Mouse (Mus musculus) kidney, adult 2 months (tissue): ENCODE measurements around the gene Aldh3b1. TPM values are rescaled to one million over a fixed set of nuclear protein-coding genes. Genes with fewer than 3 reads are reported as not detected.

Source experiments
- DNase-seq: peaks from one replicate; pipeline ENCODE4 v3.0.0; 2021
- H3K27ac ChIP-seq: fragments of 200-500 bp; 2 replicates; pipeline ENCODE4 v1.5.1; 2012; ENCODE audit warnings: low read depth, low read length, control low read depth, inconsistent platforms; ENCODE audit not compliant: insufficient read depth
- H3K27me3 ChIP-seq: fragments of 200-500 bp; replicated peaks from 2 replicates; pipeline ENCODE4 v1.6.1; 2012; ENCODE audit warnings: mild to moderate bottlenecking, moderate library complexity, low read length, inconsistent platforms; ENCODE audit not compliant: control insufficient read depth, insufficient read depth
- H3K36me3 ChIP-seq: fragments of 200-500 bp; 2 replicates; pipeline ENCODE4 v1.6.1; 2012; ENCODE audit warnings: mild to moderate bottlenecking, moderate library complexity, low read length, inconsistent platforms; ENCODE audit not compliant: control insufficient read depth, insufficient read depth
- H3K4me1 ChIP-seq: fragments of 200-500 bp; 2 replicates; pipeline ENCODE4 v1.6.1; 2011; ENCODE audit warnings: low read length; ENCODE audit not compliant: control insufficient read depth, insufficient read depth
- H3K4me3 ChIP-seq: fragments of 200-500 bp; 2 replicates; pipeline ENCODE4 v1.5.1; 2011; ENCODE audit warnings: mild to moderate bottlenecking, low read depth, low read length, control low read depth; ENCODE audit not compliant: insufficient read depth
- CTCF ChIP-seq: fragments of 200-500 bp; conservative IDR thresholded peaks from 2 replicates; pipeline ENCODE4 v1.5.1; 2011; ENCODE audit warnings: low read depth, mild to moderate bottlenecking, control low read depth, low read length, moderate library complexity, mixed read lengths; ENCODE audit not compliant: insufficient read depth, insufficient read length
- POLR2A ChIP-seq: fragments of 200-500 bp; IDR thresholded peaks from one replicate; pipeline ENCODE4 v1.6.1; 2011; ENCODE audit warnings: low read depth, low read length, control low read depth
- WGBS: fragments of 180-500 bp; shearing (Covaris S2); methylation state at CpG from one replicate; pipeline ENCODE4 v1.1.7; 2018; 5-methylcytosine and 5-hydroxymethylcytosine counted together
- polyA plus RNA-seq: library from polyadenylated mRNA; depleted of rRNA; stranded (reverse); fragments of >200 nt; gene quantifications from 2 replicates; pipeline ENCODE4 v1.2.3, GENCODE M21; 2012

Gene Aldh3b1
- polyA plus RNA-seq, 1 experiment, result 17.4 TPM

DNA sequence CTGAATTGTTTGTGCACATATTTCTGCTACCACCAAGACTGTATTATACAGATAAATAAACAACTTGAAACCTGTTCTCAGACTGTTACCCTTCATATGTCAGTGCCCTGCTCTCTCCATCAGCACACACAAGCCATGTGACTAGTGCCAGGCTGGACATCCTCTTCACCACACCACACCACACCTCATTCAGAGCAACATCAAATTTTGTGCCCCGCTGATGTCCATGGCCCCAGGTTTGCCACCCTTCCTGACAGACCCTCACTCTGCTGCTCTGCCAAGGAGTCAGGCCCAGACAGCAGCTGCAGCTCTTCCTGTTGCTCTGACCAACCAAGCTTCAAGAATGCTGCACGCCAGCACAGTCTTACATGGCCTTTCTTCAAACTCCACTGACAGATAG is 35.3 kb downstream of the Aldh3b1 start:
- 90% methylated on average over 2 of the region's 2 CpGs for WGBS
- no peak for TF ChIP-seq POLR2A
- TF ChIP-seq CTCF, result no peak
- peaks cover 5% of the 10 kb centered on the region for H3K36me3 ChIP-seq

DNA sequence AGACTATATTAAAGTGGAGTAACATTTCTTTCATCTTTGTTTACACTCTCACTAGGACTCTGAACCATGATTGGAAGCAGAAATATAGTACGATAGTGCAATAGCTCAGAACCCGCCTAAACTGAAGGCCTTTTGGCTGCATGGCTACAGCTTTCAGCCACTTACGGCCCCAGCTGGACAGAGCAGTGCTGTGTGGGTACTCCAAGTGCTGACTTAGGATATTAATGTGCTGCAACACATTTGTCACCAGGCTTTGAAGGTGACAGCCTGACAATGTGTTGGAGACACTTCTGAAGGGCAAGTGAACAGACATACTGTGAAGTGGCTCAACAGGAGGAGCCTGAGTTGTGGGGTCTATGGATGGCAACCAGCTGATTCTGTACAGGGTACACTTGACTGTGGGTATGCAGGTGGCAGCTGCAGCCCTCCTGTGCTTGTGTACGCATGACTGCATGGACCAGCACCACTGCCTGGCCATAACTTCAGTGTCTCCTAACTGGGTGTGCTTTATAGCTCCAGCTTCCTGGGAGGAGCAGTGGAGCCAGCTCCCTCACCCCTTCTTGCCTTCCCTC is 36.0 kb downstream of the Aldh3b1 start:
- peaks cover 5% of the 10 kb centered on the region for H3K36me3 ChIP-seq
- H3K27ac ChIP-seq, result no peak overlapping the region
- DNase-seq, result no peak
- WGBS, result 85% methylated on average over 4 of the region's 4 CpGs
- TF ChIP-seq POLR2A (no peak), CTCF (no peak)
- no peaks in the 10 kb centered on the region for H3K27me3 ChIP-seq
- H3K4me3 ChIP-seq, result no peak overlapping the region
- no peaks in the 10 kb centered on the region for H3K4me1 ChIP-seq

More for the DNA sequence above, 35.3 kb downstream of the Aldh3b1 start:
- Histone ChIP-seq H3K4me3 (no peak overlapping the region), H3K27me3 (no peaks in the 10 kb centered on the region), H3K4me1 (no peaks in the 10 kb centered on the region), H3K27ac (no peak overlapping the region)
- no peak for DNase-seq

DNA sequence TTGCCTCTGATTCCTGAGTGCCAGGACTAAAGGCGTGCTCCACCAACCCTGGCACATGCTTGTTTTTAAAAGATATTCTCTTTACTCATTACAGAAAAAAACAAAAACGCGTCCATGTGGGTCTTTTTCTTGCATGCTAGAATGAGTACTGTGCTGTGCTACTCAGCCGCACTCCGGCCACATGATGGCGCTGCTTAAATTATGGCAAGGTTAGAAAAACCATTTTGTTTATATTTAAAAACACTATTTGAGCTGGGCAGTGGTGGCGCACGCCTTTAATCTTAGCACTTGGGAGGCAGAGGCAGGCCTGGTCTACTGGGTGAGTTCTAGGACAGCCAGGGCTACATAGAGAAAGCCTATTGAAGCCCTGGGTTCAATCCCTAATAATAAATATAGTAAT is 39.4 kb downstream of the Aldh3b1 start:
- WGBS, result 73% methylated on average over 8 of the region's 8 CpGs
- H3K4me3 ChIP-seq, result no peak overlapping the region
- H3K36me3 ChIP-seq, result peaks cover 5% of the 10 kb centered on the region
- no peak overlapping the region for H3K27ac ChIP-seq
- no peaks in the 10 kb centered on the region for H3K27me3 ChIP-seq
- no peaks in the 10 kb centered on the region for H3K4me1 ChIP-seq
- DNase-seq, result no peak
- TF ChIP-seq CTCF (peak; percentile 49), POLR2A (no peak)

DNA sequence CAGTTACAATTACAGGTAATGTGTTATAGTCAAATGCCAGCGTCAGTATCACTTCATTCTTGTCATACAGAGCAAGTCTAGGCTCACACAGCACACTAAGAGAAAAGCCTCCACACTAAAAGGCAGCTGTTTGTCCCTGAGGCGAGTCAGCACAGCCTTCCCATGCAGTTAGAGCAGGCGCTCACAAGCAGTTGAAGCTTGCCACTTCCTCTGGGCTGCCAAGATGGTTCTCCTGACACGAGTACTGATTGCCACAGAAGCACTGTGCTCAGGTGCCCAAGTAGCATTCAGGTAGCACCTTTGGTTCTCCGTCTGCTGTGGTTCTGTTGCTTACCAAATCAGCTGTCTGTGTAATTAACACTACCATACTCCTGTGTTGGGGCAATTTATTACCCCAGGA is 40.5 kb downstream of the Aldh3b1 start:
- no peak overlapping the region for H3K4me3 ChIP-seq
- WGBS, result 88% methylated on average over 5 of the region's 5 CpGs
- H3K4me1 ChIP-seq, result no peaks in the 10 kb centered on the region
- H3K27ac ChIP-seq, result no peak overlapping the region
- H3K36me3 ChIP-seq, result peaks cover 5% of the 10 kb centered on the region
- no peak for DNase-seq
- H3K27me3 ChIP-seq, result no peaks in the 10 kb centered on the region
- TF ChIP-seq POLR2A, result no peak
- no peak for TF ChIP-seq CTCF

DNA sequence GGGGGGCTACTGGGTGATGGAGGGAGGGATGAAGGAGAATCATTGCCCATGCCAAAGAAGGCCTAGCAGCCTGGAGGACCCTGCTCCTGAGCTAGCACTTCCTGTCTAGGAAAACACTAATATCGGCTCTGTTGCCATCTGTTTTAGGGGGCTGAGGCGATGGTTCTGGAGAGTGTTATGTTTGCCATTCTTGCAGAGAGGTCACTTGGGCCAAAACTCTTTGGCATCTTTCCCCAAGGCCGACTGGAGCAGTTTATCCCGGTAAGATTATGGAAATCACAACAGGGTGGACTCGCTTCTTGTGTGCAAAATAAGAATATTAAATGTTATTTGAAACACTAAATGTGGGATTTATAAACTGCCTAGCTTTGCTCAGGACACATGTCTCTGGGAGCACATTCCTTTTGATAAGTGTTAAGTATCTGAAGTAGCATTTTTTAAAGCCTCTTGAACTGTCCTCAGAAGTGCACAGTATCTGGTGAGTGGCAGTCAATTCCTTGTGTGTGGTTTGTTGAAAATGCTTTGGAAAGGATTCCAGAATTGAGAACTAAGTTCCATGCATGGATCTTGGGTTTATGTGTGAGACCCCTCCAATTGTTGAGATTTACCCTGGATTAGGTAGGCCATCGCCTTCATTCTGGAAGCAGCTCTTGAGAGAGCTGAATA is 45.1 kb downstream of the Aldh3b1 start:
- H3K4me3 ChIP-seq, result no peak overlapping the region
- no peak for DNase-seq
- no peak overlapping the region for H3K27ac ChIP-seq
- H3K36me3 ChIP-seq, result no peaks in the 10 kb centered on the region; the same call in 1 of the 2 replicates
- no peak for TF ChIP-seq POLR2A
- TF ChIP-seq CTCF, result no peak
- H3K4me1 ChIP-seq, result 0 out of 2 replicates have a peak, but pooled peaks cover 14% of the 10 kb centered on the region
- 46% methylated on average over 6 of the region's 6 CpGs for WGBS
- no peaks in the 10 kb centered on the region for H3K27me3 ChIP-seq

DNA sequence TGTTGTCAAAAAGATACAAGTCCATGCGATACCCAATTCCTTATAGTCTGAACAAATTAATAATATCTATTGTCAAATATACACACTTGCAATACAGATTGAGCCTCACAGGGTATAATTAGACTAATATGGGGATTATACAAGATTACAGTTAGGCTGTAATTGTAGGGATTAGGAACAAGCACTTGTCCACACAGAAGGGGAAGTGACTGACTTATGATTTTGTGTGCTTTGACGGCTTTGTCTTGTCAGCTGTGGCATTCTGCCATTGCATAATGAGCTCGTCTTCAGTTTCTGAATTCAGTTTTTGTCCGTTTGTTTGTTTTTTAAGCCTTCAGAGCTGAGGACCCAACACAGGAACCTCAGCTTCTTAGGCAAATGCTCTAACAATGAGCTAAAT is 47.4 kb downstream of the Aldh3b1 start:
- no peaks in the 10 kb centered on the region for H3K27me3 ChIP-seq
- DNase-seq, result no peak
- H3K4me3 ChIP-seq, result no peak overlapping the region
- no peak for TF ChIP-seq POLR2A
- H3K27ac ChIP-seq, result no peak overlapping the region
- no peaks in the 10 kb centered on the region for H3K36me3 ChIP-seq
- H3K4me1 ChIP-seq, result peaks cover 19% of the 10 kb centered on the region; the same call in 1 of the 2 replicates
- WGBS, result 66% methylated on average over 4 of the region's 4 CpGs

DNA sequence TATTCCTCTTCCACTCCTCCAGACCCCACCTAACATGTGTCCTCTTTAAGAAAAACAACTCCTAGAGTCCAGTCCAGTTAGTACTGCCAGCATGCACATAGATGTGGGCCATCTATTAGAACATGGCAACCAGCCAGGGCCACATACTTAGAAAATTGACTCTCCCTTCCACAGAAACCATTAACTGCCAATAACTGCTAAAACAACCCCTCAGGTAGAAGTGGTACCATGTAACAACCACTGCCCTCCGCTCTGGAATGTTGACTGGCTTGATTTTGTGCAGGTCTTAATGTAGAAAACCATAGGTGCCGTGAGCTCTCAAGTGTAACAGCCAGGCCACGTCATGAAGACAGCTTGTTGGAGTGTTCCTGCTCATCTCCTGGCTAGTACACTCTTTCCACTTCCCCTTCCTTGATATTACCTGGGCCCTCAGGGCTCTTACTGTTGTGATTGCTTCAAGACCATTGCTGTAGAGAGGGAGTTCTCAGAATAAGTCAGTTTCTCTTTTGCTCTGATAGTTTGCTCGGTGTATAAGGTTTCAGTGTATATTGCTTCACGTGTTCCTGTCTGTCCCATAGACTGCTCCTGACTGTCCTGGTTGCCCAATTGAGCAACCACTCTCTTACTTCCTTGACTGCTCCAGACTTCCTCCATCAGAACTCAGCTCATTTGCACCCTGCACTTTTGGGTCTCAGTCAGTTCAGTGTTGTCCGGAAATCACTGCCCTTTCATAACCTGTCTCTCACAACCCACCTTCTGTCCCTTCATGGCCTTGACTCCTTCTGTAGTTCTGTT is 49.4 kb downstream of the Aldh3b1 start:
- 62% methylated on average over 6 of the region's 6 CpGs for WGBS
- TF ChIP-seq POLR2A (no peak), CTCF (no peak)
- H3K27ac ChIP-seq, result peak overlapping the region; percentile 47

More for the DNA sequence above, 49.4 kb downstream of the Aldh3b1 start:
- peaks cover 21% of the 10 kb centered on the region; the same call in 1 of the 2 replicates for H3K4me1 ChIP-seq
- no peak overlapping the region for H3K4me3 ChIP-seq
- no peaks in the 10 kb centered on the region for H3K27me3 ChIP-seq
- no peaks in the 10 kb centered on the region for H3K36me3 ChIP-seq
- DNase-seq, result peak; percentile 68
